Mouse (Mus musculus) frontal cortex, postnatal 36 days (tissue): Measurements from ENCODE around the gene Capn10.

ENCODE experiments used
- DNase-seq, 2 experiments: peaks; one replicate each; pipeline ENCODE4 v3.0.0; 2022; ENCODE audit warnings: low spot score in 2 of 2

Gene Capn10

DNA sequence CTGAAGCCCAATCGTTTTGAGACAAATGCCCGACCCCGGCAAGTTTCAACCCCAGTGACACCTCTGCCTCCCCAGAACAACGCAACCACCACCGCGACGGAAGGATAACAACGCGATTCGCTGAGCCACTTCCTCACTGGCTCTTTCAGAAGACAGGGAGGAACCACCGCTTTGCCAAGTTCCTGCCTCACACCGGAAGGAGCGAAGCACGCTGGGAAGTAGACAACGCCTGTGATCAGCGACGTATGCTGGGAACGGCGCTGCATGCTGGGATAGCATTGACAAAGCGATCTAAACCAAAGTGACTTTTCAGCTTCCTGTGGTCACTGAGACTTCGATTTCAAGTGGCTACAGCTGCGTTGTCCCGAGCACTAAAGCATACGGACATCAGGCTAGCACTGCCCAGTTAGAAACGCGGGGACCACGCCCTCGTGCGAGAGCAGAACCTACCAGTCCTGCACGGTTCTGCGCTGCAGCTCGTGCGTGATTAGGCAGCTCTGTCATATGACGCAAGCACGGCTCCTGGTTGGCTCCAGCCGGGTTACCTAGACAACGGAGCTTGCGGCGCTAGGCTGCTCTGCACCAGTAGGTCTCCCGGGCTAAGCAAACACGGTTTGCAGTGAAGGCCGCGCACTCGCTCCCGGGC, at the start of gene Capn10:
Capn10 (plus strand) TSS at position 195 of the 646 bp plus-strand sequence.
- peak; percentile 97 to 98 for DNase-seq

DNA sequence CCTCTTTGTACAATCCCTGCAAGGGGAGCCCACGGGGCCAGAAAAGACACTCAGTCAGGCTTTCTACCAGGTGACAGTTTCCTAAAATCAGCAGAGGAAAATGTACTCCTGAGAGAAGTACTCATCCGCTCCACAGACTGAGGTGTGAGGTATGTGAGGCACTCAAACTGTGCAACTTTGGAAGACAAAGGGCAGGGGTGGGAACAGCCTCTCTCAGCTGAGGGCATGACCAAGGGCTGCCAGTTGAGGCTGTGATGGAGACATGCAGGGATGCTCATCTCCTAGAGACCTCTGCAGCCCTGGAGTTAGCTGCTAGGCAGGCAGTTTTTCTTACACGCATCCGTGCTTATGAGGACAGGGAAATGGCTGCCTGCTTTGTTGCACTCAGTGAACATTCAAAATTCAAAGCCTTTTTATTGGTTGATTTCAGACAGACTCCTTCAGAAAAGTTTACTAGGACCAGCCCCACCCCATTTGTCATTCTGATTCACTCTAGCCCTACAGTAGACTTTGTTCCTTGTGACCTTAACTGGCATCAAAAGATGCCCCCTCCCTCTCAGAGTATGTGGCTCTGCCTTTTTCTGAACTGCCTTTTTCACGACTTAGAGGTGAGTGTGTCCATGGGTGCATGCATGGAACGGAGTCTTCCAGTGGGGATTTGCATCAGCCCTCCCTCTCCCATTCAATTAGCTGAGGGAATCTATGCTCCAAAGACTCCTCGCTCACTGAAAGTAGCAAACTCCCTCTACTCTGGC, 45.1 kb upstream of the Capn10 start:
- DNase-seq = no peak

DNA sequence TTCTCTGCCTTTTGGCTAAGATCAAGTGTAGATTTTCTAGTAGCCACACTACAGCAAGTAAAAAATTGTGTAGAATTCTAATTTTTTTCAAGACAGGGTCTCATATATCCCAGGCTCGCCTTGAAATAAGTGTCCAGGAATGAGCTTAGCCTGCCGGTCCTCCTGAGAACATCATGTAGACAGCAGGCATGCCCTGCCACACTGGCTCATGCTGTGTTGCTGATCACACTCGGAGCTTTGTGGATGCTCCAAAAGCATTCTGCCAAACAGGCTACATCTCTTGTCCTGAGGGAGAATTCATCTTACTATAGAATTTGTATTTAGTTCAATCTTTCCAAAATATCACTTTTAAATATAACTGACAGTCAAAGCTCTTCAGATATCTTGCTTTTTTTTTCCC, 41.4 kb upstream of the Capn10 start:
- DNase-seq = no peak

DNA sequence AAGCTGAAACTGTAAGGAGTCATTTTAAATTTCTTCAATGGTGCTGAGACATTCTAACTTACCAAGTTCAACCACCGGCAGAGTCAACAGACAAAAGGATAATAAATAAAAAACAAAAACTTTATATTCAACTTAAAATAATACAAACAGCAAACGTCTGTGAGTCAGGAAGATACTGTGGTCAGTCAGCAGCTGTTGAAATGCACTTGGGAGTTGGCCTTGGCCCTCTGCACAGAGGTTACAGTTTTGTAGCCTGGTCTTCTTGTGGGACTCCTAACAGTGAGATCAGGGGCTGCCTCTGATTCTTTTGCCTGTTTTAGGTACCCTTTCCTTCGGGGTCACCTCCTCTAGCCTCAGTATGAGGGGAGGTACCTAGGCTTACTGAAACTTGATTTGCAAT, 40.3 kb upstream of the Capn10 start:
- no peak for DNase-seq

GRCm38 (mm10) chr1:92895089-92895488, 39.1 kb upstream of the Capn10 start:
- peak; percentile 76 to 88 for DNase-seq

DNA sequence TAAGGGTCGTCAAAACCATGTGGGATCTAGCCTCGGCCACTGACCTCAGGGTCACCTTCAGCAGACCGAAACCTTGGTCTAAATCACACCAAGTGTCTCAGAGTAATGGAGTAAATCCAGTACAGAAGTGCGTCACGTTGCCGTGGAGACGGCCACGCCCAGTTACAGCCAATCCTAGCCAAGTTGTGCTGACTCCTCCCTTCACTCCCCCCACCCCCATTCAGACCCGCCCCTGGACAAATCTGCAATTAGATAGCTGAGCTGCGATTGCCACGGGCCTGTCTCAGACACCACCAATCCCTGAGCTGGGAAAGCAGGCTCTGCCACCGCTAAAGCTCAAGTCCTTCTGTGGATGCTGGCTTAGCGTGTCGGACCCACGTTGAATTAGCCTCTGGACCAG, 31.4 kb upstream of the Capn10 start, which contains the start of gene Ankmy1:
Ankmy1 (minus strand) TSS at position 121 of the 400 bp plus-strand sequence.
- peak in 1 of 2 experiments; percentile 72 for DNase-seq

DNA sequence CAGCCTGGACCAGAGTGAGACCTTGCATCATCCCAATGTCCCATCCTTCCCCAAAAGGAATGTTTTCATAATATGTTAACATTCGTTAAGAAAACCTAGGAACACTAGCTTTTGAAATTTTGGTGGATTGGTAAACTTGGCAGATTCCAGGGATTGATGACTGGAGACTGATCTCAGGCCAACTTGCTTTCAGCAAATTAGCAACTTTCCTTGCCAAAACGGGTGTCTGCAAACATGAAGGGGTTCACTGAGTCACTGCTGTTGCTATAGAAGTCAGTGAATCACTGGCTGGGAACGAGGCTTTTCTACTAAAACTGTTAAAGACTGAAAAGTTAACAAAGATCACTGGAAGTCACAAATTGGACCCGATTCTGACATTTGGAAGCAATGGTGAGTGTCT, 30.5 kb upstream of the Capn10 start:
- DNase-seq = peak in 1 of 2 experiments; percentile 60

GRCm38 (mm10) chr1:92905703-92906310, 28.4 kb upstream of the Capn10 start:
- no peak for DNase-seq

DNA sequence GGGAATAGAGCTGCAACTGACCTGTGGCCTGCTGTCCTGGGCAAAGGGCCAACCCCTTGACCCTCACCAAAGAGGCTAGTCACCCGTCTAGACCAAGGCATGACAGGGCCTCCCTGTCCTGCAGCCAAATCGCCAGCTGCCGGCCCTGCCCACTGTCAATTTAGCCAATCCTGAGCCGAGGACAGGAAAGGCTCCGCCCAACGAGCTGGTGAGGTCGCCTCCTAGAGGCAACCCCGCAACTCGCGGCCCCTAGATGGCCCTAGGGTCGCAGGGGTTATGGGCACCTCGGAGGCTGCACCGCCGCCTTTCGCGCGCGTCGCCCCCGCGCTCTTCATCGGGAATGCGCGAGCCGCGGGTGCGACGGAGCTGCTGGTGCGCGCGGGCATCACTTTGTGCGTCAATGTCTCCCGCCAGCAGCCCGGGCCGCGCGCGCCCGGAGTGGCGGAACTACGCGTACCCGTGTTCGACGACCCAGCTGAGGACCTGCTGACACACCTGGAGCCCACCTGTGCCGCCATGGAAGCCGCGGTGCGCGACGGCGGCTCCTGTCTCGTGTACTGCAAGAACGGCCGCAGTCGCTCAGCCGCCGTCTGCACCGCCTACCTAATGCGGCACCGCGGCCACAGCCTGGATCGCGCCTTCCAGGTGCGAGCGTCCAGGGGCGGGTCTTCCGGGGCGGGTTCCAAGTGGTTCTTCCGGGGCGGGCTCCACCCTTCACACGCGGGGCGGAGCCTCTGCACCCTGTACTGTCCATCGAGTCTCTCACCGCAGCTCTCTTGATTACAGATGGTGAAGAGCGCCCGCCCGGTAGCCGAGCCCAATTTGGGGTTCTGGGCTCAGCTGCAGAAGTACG, 27.2 kb upstream of the Capn10 start, which contains the start of gene Dusp28:
Dusp28 (plus strand) TSS at position 203 of the 853 bp plus-strand sequence.
- peak; percentile 76 to 82 for DNase-seq

DNA sequence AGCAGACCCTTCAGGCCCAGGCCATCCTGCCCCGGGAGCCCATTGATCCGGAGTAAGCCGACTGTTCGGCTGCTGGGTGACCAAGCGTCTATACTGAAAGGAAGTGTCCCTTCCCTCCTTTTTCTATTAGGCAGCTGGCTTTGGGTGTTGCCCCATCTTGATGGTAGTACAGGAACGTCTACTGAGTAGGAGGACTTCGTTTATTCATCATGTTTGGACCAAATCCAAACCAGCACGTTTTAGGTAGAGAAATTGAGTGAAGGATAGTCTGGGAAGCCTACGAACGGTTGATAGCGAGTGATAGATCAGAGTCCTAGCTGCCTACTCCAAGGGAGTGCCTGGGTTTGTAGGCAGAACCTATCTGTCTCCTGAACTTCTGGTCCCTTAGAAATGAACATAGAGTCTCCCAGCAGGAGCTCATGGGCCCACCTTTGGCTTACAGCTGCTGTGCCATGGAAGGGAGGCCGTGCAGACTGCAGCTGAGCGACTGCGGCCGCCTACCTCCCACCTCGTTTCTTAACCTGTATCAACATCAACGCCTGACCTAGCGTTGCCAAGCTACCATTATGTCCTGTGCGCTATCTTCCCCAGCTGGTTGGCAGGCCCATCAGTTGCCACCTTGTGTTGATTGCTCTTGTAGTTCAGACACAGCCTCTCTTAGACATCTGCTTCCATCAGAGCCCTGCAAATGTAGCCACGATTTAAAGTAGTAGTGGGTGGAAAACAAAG, 26.4 kb upstream of the Capn10 start:
- DNase-seq = no peak

DNA sequence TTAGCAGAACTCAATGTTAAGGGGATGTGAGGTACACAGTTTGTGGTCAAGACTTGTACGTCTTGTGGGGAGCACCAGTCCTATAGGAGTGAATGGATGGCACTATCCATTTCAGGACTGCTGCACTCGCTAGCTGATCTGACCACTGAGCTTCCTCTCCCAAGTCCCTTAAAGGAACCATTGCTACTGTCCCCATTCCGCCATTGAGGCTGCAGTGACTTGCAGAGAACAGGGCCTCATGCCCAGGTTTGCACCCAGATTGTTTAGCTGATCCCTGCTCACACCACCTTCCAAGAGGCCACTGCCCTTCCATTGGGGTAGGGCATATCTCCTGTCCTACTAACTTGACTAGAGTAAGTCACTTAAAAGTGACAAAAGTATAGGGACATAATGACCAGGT, 25.5 kb upstream of the Capn10 start:
- DNase-seq = no peak

GRCm38 (mm10) chr1:92909068-92909467, 25.1 kb upstream of the Capn10 start:
- DNase-seq = no peak

DNA sequence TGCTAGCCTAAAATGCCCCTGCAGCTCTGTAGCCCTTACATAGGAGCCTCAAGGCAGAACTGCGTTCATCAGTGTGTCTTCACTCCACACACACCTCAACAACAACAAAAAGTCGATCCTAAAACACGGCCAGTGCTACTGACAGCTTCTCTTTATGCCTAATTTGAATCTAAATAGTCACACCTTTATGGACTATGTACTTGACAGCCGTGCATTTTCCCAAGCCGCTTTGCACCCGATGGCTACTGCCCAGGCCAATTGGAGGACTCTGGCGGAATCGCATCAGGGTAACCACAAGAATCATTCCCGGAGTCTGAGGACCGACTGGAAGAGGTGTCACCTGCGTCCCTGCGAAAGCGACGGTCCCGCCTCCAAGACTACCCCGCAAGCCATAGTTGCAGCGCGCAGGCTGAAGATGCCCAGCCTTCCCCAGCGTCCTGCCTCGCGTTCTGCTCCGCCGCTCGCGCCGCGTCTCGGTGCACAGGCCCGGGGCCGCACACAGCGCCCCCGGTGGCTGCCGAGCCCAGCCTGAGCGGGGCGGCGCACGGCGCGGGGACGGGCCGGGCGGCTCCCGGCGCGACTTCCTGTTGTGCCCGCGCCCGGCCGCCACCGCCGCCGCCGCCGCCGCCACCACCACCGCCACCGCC, 23.8 kb upstream of the Capn10 start, which contains the start of gene Rnpepl1:
Rnpepl1 (plus strand) TSS at position 545 of the 647 bp plus-strand sequence.
- peak; percentile 71 to 79 for DNase-seq

- peak; percentile 74 to 76 for DNase-seq
Observed at GRCm38 (mm10) chr1:92910925-92911720, 23.1 kb upstream of the Capn10 start.

- DNase-seq = no peak
Observed at GRCm38 (mm10) chr1:92911721-92912138, 22.4 kb upstream of the Capn10 start.

- no peak for DNase-seq
Observed at GRCm38 (mm10) chr1:92912286-92912685, 21.9 kb upstream of the Capn10 start.

GRCm38 (mm10) chr1:92914239-92914638, 19.9 kb upstream of the Capn10 start:
- DNase-seq = no peak

- DNase-seq = no peak
Observed at GRCm38 (mm10) chr1:92914993-92915392, 19.2 kb upstream of the Capn10 start.

DNA sequence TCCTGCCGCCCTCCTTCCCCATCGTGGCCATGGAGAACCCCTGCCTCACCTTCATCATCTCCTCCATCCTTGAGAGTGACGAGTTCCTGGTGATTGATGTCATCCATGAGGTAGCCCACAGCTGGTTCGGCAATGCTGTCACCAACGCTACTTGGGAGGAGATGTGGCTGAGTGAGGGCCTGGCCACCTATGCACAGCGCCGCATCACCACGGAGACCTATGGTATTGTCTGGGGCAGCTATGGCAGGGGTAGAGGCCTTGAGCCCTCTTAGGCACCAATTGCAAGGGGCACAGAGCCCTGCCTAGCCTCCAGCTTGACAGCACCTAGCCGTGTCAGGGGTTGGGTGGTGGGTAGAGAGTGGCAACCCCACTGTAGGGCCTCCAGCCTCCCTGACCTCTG, 17.5 kb upstream of the Capn10 start:
- DNase-seq = no peak

DNA sequence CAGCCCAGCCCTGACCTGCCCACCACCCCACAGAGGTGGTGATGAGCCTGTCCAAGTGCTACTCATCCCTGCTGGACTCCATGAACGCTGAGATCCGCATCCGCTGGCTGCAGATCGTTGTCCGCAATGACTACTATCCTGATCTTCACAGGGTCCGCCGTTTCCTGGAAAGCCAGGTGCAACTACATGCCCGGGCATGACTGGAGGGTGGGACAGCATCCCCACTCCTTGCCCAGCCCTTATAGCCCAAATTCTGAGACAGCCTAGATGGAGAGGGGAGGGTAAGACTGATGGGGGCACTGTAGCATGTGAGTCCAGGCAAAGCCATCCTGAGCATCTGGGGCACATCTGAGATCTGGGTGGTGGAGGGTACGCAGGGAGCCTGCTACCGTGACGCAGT, 15.0 kb upstream of the Capn10 start:
- no peak for DNase-seq
